Mouse (Mus musculus) heart, adult 8-10 months (tissue): ENCODE measurements at regions not wholly inside any gene's neighbourhood (a gene's known extent, or its start where the extent isn't known, plus 50 kb on each side); places are given as distances from the start of the nearest gene placed in this dataset.

Experiments used
- DNase-seq: peaks from one replicate; pipeline ENCODE4 v3.0.0; 2022; ENCODE audit warnings: low spot score

GRCm38 (mm10) chr16:13040312-13041100, 69.0 kb upstream of the Ercc4 start:
- DNase-seq = no peak

- no peak for DNase-seq
Measured at GRCm38 (mm10) chr16:13041356-13041755, 68.1 kb upstream of the Ercc4 start.

- DNase-seq = no peak
Measured at GRCm38 (mm10) chr16:13045079-13045590, 64.3 kb upstream of the Ercc4 start.

- DNase-seq = no peak
Measured at GRCm38 (mm10) chr16:13046366-13047120, 62.9 kb upstream of the Ercc4 start.

GRCm38 (mm10) chr16:13049321-13049720, 60.2 kb upstream of the Ercc4 start:
- DNase-seq = no peak

- no peak for DNase-seq
Measured at GRCm38 (mm10) chr16:13050225-13050892, 59.1 kb upstream of the Ercc4 start.

- no peak for DNase-seq
Measured at GRCm38 (mm10) chr16:13054956-13055355, 54.5 kb upstream of the Ercc4 start.
